Mouse (Mus musculus) cerebral cortex, adult 2 months (tissue): ENCODE results near the gene Tas2r122.

Experiments
- WGBS: fragments of 180-500 bp; shearing (Covaris S2); methylation state at CpG from one replicate; pipeline ENCODE4 v1.1.7; 2018; 5-methylcytosine and 5-hydroxymethylcytosine counted together

Tas2r122 gene

GRCm38 (mm10) chr6:132711828-132712227, at the start of gene Tas2r122:
Gene Tas2r122, minus strand, starts transcription at chr6:132711928.
- 78% methylated on average over 3 of the region's 3 CpGs for WGBS

- WGBS, result 79% methylated on average over 1 of the region's 1 CpGs
Observed at GRCm38 (mm10) chr6:132754430-132754829, 42.7 kb upstream of the Tas2r122 start, which contains the start of gene Tas2r124. Gene Tas2r124, plus strand, starts transcription at chr6:132754730.

- 75% methylated on average over 2 of the region's 2 CpGs for WGBS
Observed at GRCm38 (mm10) chr6:132750206-132750605, 38.5 kb upstream of the Tas2r122 start.

- 63% methylated on average over 2 of the region's 2 CpGs for WGBS
Observed at GRCm38 (mm10) chr6:132737935-132738334, 26.2 kb upstream of the Tas2r122 start, which contains the start of gene Tas2r115. Gene Tas2r115, minus strand, starts transcription at chr6:132738035.

- WGBS, result 64% methylated on average over 1 of the region's 1 CpGs
Observed at GRCm38 (mm10) chr6:132700907-132701306, 10.8 kb downstream of the Tas2r122 start, which contains the start of gene Tas2r121. Gene Tas2r121, minus strand, starts transcription at chr6:132701007.

GRCm38 (mm10) chr6:132691596-132691995, 20.1 kb downstream of the Tas2r122 start:
- WGBS, result 80% methylated on average over 7 of the region's 7 CpGs
